Mouse (Mus musculus) heart, postnatal 0 days (tissue): ENCODE results near the gene Lrif1. TPM values are rescaled to one million over a fixed set of nuclear protein-coding genes. Genes with fewer than 3 reads are reported as not detected.
"Not testable (repeated sequence)": the region's sequence is repeated elsewhere in the genome, so short reads cannot be mapped to it uniquely, and the experiment has no call there.

ENCODE experiments used
- ATAC-seq: fragments of 200-750 bp; cut with Nextera tagmentation; 2 replicates; pipeline ENCODE4 v1.8.0; 2017; ENCODE audit warnings: low read depth, moderate number of reproducible peaks, moderate library complexity; ENCODE audit not compliant: insufficient read depth
- DNase-seq: peaks from one replicate; pipeline ENCODE4 v3.0.0-alpha.2; 2016; ENCODE audit warnings: low spot score
- H3K27ac ChIP-seq: fragments of 300-500 bp; sonication (generic); 2 replicates; pipeline ENCODE4 v1.5.1; 2014; ENCODE audit warnings: low read depth, mild to moderate bottlenecking
- H3K27me3 ChIP-seq: fragments of 300-500 bp; sonication (generic); 2 replicates; pipeline ENCODE4 v1.6.1; 2014; ENCODE audit warnings: low read length, mixed read lengths; ENCODE audit not compliant: control insufficient read depth, insufficient read depth
- H3K36me3 ChIP-seq: fragments of 300-500 bp; sonication (generic); replicated peaks from 2 replicates; pipeline ENCODE4 v1.6.1; 2014; ENCODE audit warnings: low read length, mixed read lengths; ENCODE audit not compliant: control insufficient read depth, insufficient read depth
- H3K4me1 ChIP-seq: fragments of 300-500 bp; sonication (generic); 2 replicates; pipeline ENCODE4 v1.6.1; 2014; ENCODE audit warnings: antibody characterized with exemption; ENCODE audit not compliant: control insufficient read depth, insufficient read depth
- H3K4me2 ChIP-seq: fragments of 300-500 bp; sonication (generic); 2 replicates; pipeline ENCODE4 v1.6.1; 2014; ENCODE audit warnings: low read depth, mild to moderate bottlenecking, low read length, moderate library complexity
- H3K4me3 ChIP-seq: fragments of 300-500 bp; sonication (generic); 2 replicates; pipeline ENCODE4 v1.5.1; 2014; ENCODE audit warnings: low read depth, low read length
- H3K9ac ChIP-seq: fragments of 300-500 bp; sonication (generic); replicated peaks from 2 replicates; pipeline ENCODE4 v1.6.1; 2014; ENCODE audit warnings: low read depth, low read length, mixed read lengths
- H3K9me3 ChIP-seq: fragments of 300-500 bp; sonication (generic); replicated peaks from 2 replicates; pipeline ENCODE4 v1.6.1; 2016; ENCODE audit warnings: low read length; ENCODE audit not compliant: control insufficient read depth
- CTCF ChIP-seq: IDR thresholded peaks from 2 replicates; pipeline ENCODE4 v1.5.1; 2016; ENCODE audit warnings: antibody characterized with exemption, control low read depth, low read depth
- EP300 ChIP-seq: IDR thresholded peaks from 2 replicates; pipeline ENCODE4 v1.6.1; 2016; ENCODE audit warnings: antibody characterized with exemption, low read depth
- WGBS: fragments of 180-500 bp; shearing (Covaris S2); extraction: QIAGEN DNeasy Blood & Tissue Kit; methylation state at CpG from one replicate; pipeline ENCODE4 v1.1.7; 2014; 5-methylcytosine and 5-hydroxymethylcytosine counted together
- polyA plus RNA-seq: library from polyadenylated mRNA; unstranded; fragments of >200 nt; fragmentation: Nextera tagmentation; extraction: Ambion mirVana; gene quantifications from 2 replicates; pipeline ENCODE4 v1.2.1, GENCODE M21; 2015
- total RNA-seq: library from RNA; depleted of rRNA; stranded (reverse); fragments of >200 nt; gene quantifications from 2 replicates; pipeline ENCODE4 v1.2.3, GENCODE M21; 2014; ENCODE audit warnings: low replicate concordance; rRNA removed

The Lrif1 gene
- total RNA-seq (4.8 and 9.0 TPM in 2 replicates), polyA plus RNA-seq (13.4 and 13.7 TPM in 2 replicates)

- Histone ChIP-seq H3K4me1 (no peaks in the 10 kb centered on the region), H3K9me3 (no peaks in the 10 kb centered on the region), H3K9ac (peak within 1 kb of the TSS; percentile 67), H3K36me3 (no peaks in the 10 kb centered on the region), H3K27me3 (no peaks in the 10 kb centered on the region), H3K27ac (no peak within 1 kb of the TSS), H3K4me3 (peak within 1 kb of the TSS; percentile 57), H3K4me2 (peak within 1 kb of the TSS; percentile 67)
- ATAC-seq (peak; percentile 91), DNase-seq (peak; percentile 74)
- TF ChIP-seq CTCF (no peak), EP300 (no peak)
- WGBS, result under 1% methylated on average over 20 of the region's 20 CpGs
These were observed at the start of gene Lrif1 for GRCm38 (mm10) chr3:106684830-106685229. Gene Lrif1 (plus strand): TSS chr3:106684987.

DNA sequence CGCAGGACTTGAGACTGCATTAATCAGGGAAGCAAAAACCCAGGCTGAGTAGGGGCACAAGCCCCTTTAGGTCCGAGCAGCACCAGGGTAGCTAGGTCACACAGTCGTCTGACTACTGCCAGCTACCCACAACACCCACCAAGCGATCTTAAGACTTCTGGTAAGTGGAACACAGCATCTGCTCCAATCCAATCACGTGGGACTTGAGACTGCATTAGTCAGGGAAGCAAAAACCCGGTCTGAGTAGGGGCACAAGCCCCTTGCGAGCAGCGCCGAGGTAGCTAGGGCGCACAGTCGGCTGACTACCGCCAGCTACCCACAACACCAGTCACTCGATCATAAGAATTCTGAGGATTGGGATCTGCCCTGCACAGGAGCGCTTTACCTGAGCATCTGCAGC is 12.0 kb upstream of the Lrif1 start:
- not testable (repeated sequence) for ATAC-seq, H3K27ac ChIP-seq, DNase-seq, H3K9ac ChIP-seq, H3K9me3 ChIP-seq, H3K4me1 ChIP-seq, H3K4me3 ChIP-seq, H3K36me3 ChIP-seq, H3K27me3 ChIP-seq, H3K4me2 ChIP-seq
- WGBS, result 61% methylated on average over 14 of the region's 14 CpGs

DNA sequence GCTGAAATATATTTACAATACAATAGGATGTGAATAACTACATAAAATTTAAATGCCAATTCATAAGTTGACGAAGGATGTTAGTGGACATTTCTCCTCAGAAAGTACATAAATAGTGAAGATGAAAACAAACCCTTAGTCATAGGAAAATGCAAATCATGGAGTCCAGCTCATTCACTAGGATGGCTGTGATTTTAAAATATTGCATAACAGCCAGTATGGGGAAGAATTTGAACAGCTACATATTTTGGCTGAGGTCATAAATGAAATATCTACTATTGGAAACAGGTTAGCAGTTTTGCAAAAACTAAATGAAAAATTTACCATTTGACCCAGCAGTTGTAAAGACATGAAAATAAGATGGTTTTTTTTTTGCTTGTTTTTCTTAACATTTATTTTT is 594 bp downstream of the Lrif1 start:
- ATAC-seq, result no peak
- Histone ChIP-seq H3K4me3 (peak overlapping the region; percentile 57), H3K36me3 (no peaks in the 10 kb centered on the region), H3K9ac (peak overlapping the region; percentile 67; the same call in 1 of the 2 replicates), H3K9me3 (no peaks in the 10 kb centered on the region), H3K27ac (no peak overlapping the region), H3K4me2 (peak overlapping the region; percentile 67), H3K4me1 (no peaks in the 10 kb centered on the region), H3K27me3 (no peaks in the 10 kb centered on the region)
- TF ChIP-seq EP300 (no peak), CTCF (no peak)
- WGBS, result 17% methylated on average over 1 of the region's 1 CpGs
- no peak for DNase-seq

- Histone ChIP-seq H3K9ac (peak overlapping the region; percentile 60), H3K27ac (peak overlapping the region; percentile 97), H3K27me3 (no peaks in the 10 kb centered on the region), H3K4me1 (no peaks in the 10 kb centered on the region), H3K36me3 (no peaks in the 10 kb centered on the region), H3K9me3 (no peaks in the 10 kb centered on the region), H3K4me3 (peak overlapping the region; percentile 62), H3K4me2 (peak overlapping the region; percentile 80)
- peak; percentile 99 for DNase-seq
- no peak for TF ChIP-seq CTCF
- TF ChIP-seq EP300, result peak; percentile 70; the same call in 1 of the 2 replicates
- 1% methylated on average over 31 of the region's 31 CpGs for WGBS
- peak; percentile 97 for ATAC-seq
These were observed 36.7 kb downstream of the Lrif1 start for GRCm38 (mm10) chr3:106721397-106722027.

GRCm38 (mm10) chr3:106722028-106722945 is 37.5 kb downstream of the Lrif1 start:
- under 1% methylated on average over 33 of the region's 33 CpGs for WGBS
- H3K4me2 ChIP-seq, result peak overlapping the region; percentile 80
- peak; percentile 83 for DNase-seq
- H3K27me3 ChIP-seq, result no peaks in the 10 kb centered on the region
- H3K27ac ChIP-seq, result peak overlapping the region; percentile 97
- H3K9ac ChIP-seq, result peak overlapping the region; percentile 60
- H3K9me3 ChIP-seq, result no peaks in the 10 kb centered on the region
- ATAC-seq, result peak; percentile 90
- peak overlapping the region; percentile 62 for H3K4me3 ChIP-seq
- peak; percentile 30; the same call in 1 of the 2 replicates for TF ChIP-seq EP300
- TF ChIP-seq CTCF, result peak; percentile 18; the same call in 1 of the 2 replicates
- no peaks in the 10 kb centered on the region for H3K4me1 ChIP-seq
- H3K36me3 ChIP-seq, result no peaks in the 10 kb centered on the region
